Mouse (Mus musculus) lung, embryonic 16.5 days (tissue): ENCODE results near the gene Slc16a1. TPM values are rescaled to one million over a fixed set of nuclear protein-coding genes. Genes with fewer than 3 reads are reported as not detected.

Experiments used
- polyA plus RNA-seq: library from polyadenylated mRNA; unstranded; fragments of >200 nt; fragmentation: Nextera tagmentation; extraction: Ambion mirVana; gene quantifications from 2 replicates; pipeline ENCODE4 v1.2.1, GENCODE M21; 2015

The Slc16a1 gene
- polyA plus RNA-seq, 1 experiment from 2014 or later = 28.0 TPM

Other genes with a start within 250 kb of the Slc16a1 start
- 14.1 and 14.7 TPM in 2 replicates for gene Lrig2, start 126.8 kb upstream of the Slc16a1 start, polyA plus RNA-seq
- 3.1 and 3.4 TPM in 2 replicates for gene Ppm1j, start 142.4 kb downstream of the Slc16a1 start, polyA plus RNA-seq
- 0.08 and 0.25 TPM in 2 replicates for gene Fam19a3, start 143.2 kb downstream of the Slc16a1 start, polyA plus RNA-seq
- gene Rhoc, start 149.7 kb downstream of the Slc16a1 start, polyA plus RNA-seq = 154 and 155 TPM in 2 replicates
- gene Mov10, start 179.9 kb downstream of the Slc16a1 start, polyA plus RNA-seq = 44.2 and 56.2 TPM in 2 replicates
- gene St7l, start 225.3 kb downstream of the Slc16a1 start, polyA plus RNA-seq = 35.9 and 37.5 TPM in 2 replicates
- 211 and 217 TPM in 2 replicates for gene Capza1, start 225.8 kb downstream of the Slc16a1 start, polyA plus RNA-seq